Comparison of ENCODE assay signal across 15 mouse cellular contexts in the genomic region with DNA sequence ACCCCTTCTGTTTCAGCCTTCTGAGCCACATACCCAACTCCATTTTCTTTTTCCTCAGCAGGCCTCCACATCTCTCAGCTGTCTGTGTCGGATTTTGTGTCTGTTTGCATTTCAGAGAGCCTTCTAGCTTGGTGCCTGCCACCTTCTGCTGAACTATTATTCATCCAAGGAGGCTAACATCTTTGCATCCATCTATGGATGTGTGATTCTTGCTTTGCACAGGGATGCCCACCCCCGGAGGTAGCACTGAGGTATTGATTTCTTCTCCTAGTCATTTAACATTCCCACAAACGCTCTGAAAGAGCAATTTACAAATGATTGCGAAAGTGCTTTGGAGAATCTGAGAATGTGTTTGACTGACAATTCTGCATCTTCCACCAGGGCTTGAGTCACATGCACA.
DNase-seq lines count a peak whose midpoint lies in the region; ATAC-seq and TF ChIP-seq lines count a peak whose summit lies in the region.
"Had no signal": no experiment of that assay in that cellular context is flagged by ENCODE, and none has a peak within 500 bp of the region (broad histone marks: within the 10 kb centered on the region; RNA-seq: fewer than 3 reads in every experiment).

No protein-coding gene starts in this region.

- WGBS in forebrain, embryonic 15.5 days, result 65% methylated on average over 4 of the region's 4 CpGs
- 63% methylated on average over 4 of the region's 4 CpGs for WGBS in forebrain, embryonic 12.5 days
- 75% methylated on average over 4 of the region's 4 CpGs for whole genome bisulfite sequencing in midbrain, embryonic 12.5 days
- 62% methylated on average over 4 of the region's 4 CpGs for WGBS in midbrain, postnatal 0 days
- 45% methylated on average over 4 of the region's 4 CpGs for WGBS in hindbrain, embryonic 14.5 days
- WGBS in neural tube, embryonic 13.5 days, result 54% methylated on average over 4 of the region's 4 CpGs

- H3K27me3 ChIP-seq in forebrain, embryonic 15.5 days, result no peaks in the 10 kb centered on the region
- peaks cover 28% of the 10 kb centered on the region for H3K27me3 ChIP-seq in forebrain, embryonic 12.5 days
- H3K27me3 ChIP-seq in midbrain, embryonic 12.5 days, result no peaks in the 10 kb centered on the region
- H3K27me3 ChIP-seq in midbrain, postnatal 0 days (ENCODE audit: insufficient read depth, low read length), result no peaks in the 10 kb centered on the region
- no peaks in the 10 kb centered on the region for H3K27me3 ChIP-seq in hindbrain, embryonic 14.5 days (ENCODE audit: control insufficient read depth, insufficient read depth, low read length)
- no peaks in the 10 kb centered on the region for H3K27me3 ChIP-seq in neural tube, embryonic 13.5 days
- H3K27me3 ChIP-seq: liver, embryonic 12.5 days had no signal

- H3K9ac ChIP-seq in forebrain, embryonic 15.5 days (replicated peaks), result no peak overlapping the region
- no peak overlapping the region for H3K9ac ChIP-seq in forebrain, embryonic 12.5 days
- H3K9ac ChIP-seq in midbrain, embryonic 12.5 days (replicated peaks), result no peak overlapping the region
- H3K9ac ChIP-seq in midbrain, postnatal 0 days (replicated peaks; ENCODE audit: low read length, poor library complexity, severe bottlenecking), result no peak overlapping the region
- H3K9ac ChIP-seq in hindbrain, embryonic 14.5 days, result no peak overlapping the region
- H3K9ac ChIP-seq in neural tube, embryonic 13.5 days, result peak overlapping the region; percentile 52
- H3K9ac ChIP-seq: liver, embryonic 12.5 days had no signal

- DNase-seq in midbrain, postnatal 0 days (ENCODE audit: low spot score), result no peak
- DNase-seq in hindbrain, embryonic 14.5 days (ENCODE audit: low spot score), result no peak
- no peak for DNase-seq in heart, adult 9 months (ENCODE audit: low spot score in 2 of 2)
- no peak for DNase-seq in urinary bladder, postnatal 14 days (ENCODE audit: low spot score)
- DNase-seq: gastrocnemius, postnatal 25 days; heart, postnatal 36 days; kidney, adult 8-10 months; right cerebral cortex, postnatal 25 days; thymus, postnatal 14 days had no signal

- H3K36me3 ChIP-seq in forebrain, embryonic 15.5 days, result no peaks in the 10 kb centered on the region
- no peaks in the 10 kb centered on the region for H3K36me3 ChIP-seq in forebrain, embryonic 12.5 days (replicated peaks)
- no peaks in the 10 kb centered on the region for H3K36me3 ChIP-seq in midbrain, embryonic 12.5 days
- no peaks in the 10 kb centered on the region for H3K36me3 ChIP-seq in midbrain, postnatal 0 days (ENCODE audit: insufficient read depth, low read length)
- H3K36me3 ChIP-seq in hindbrain, embryonic 14.5 days (replicated peaks; ENCODE audit: control insufficient read depth, insufficient read depth), result no peaks in the 10 kb centered on the region
- H3K36me3 ChIP-seq in neural tube, embryonic 13.5 days, result no peaks in the 10 kb centered on the region
- H3K36me3 ChIP-seq: liver, embryonic 12.5 days had no signal

- no peak for ATAC-seq in forebrain, embryonic 15.5 days (replicated peaks)
- no peak for ATAC-seq in forebrain, embryonic 12.5 days (ENCODE audit: low FRiP score)
- ATAC-seq in midbrain, embryonic 12.5 days (ENCODE audit: low FRiP score, low read depth), result no peak
- no peak for ATAC-seq in midbrain, postnatal 0 days (ENCODE audit: low FRiP score)
- ATAC-seq in hindbrain, embryonic 14.5 days (ENCODE audit: low FRiP score), result no peak
- no peak for ATAC-seq in neural tube, embryonic 13.5 days (ENCODE audit: low read depth)
- ATAC-seq: liver, embryonic 12.5 days had no signal

- H3K4me3 ChIP-seq in forebrain, embryonic 15.5 days, result no peak overlapping the region
- H3K4me3 ChIP-seq in forebrain, embryonic 12.5 days (replicated peaks), result no peak overlapping the region
- H3K4me3 ChIP-seq in midbrain, embryonic 12.5 days, result no peak overlapping the region
- H3K4me3 ChIP-seq in midbrain, postnatal 0 days (ENCODE audit: low read depth, low read length), result no peak overlapping the region
- H3K4me3 ChIP-seq in hindbrain, embryonic 14.5 days (replicated peaks; ENCODE audit: low read length), result no peak overlapping the region
- no peak overlapping the region for H3K4me3 ChIP-seq in neural tube, embryonic 13.5 days
- H3K4me3 ChIP-seq: liver, embryonic 12.5 days had no signal

- peaks cover 12% of the 10 kb centered on the region for H3K4me1 ChIP-seq in forebrain, embryonic 15.5 days
- peaks cover 6% of the 10 kb centered on the region for H3K4me1 ChIP-seq in forebrain, embryonic 12.5 days
- peaks cover 6% of the 10 kb centered on the region for H3K4me1 ChIP-seq in midbrain, embryonic 12.5 days
- H3K4me1 ChIP-seq in midbrain, postnatal 0 days (ENCODE audit: insufficient read depth, low read length), result peaks cover 8% of the 10 kb centered on the region
- peaks cover 22% of the 10 kb centered on the region for H3K4me1 ChIP-seq in hindbrain, embryonic 14.5 days (replicated peaks; ENCODE audit: control insufficient read depth, insufficient read depth, low read length)
- peaks cover 27% of the 10 kb centered on the region for H3K4me1 ChIP-seq in neural tube, embryonic 13.5 days (replicated peaks)
- H3K4me1 ChIP-seq: liver, embryonic 12.5 days had no signal

- no peak overlapping the region for H3K4me2 ChIP-seq in forebrain, embryonic 15.5 days (replicated peaks)
- H3K4me2 ChIP-seq in forebrain, embryonic 12.5 days, result no peak overlapping the region
- no peak overlapping the region for H3K4me2 ChIP-seq in midbrain, embryonic 12.5 days (replicated peaks)
- no peak overlapping the region for H3K4me2 ChIP-seq in midbrain, postnatal 0 days (ENCODE audit: low read depth, low read length, poor library complexity, severe bottlenecking)
- no peak overlapping the region for H3K4me2 ChIP-seq in hindbrain, embryonic 14.5 days (replicated peaks)
- no peak overlapping the region for H3K4me2 ChIP-seq in neural tube, embryonic 13.5 days
- H3K4me2 ChIP-seq: heart, embryonic 11.5 days; liver, embryonic 12.5 days had no signal

- no peaks in the 10 kb centered on the region for H3K9me3 ChIP-seq in forebrain, embryonic 15.5 days
- H3K9me3 ChIP-seq in forebrain, embryonic 12.5 days, result no peaks in the 10 kb centered on the region
- H3K9me3 ChIP-seq in midbrain, embryonic 12.5 days, result no peaks in the 10 kb centered on the region
- no peaks in the 10 kb centered on the region for H3K9me3 ChIP-seq in midbrain, postnatal 0 days (ENCODE audit: low read length)
- H3K9me3 ChIP-seq in hindbrain, embryonic 14.5 days (ENCODE audit: control insufficient read depth, low read length), result no peaks in the 10 kb centered on the region
- H3K9me3 ChIP-seq in neural tube, embryonic 13.5 days, result no peaks in the 10 kb centered on the region
- H3K9me3 ChIP-seq: liver, embryonic 12.5 days had no signal

- H3K27ac ChIP-seq in forebrain, embryonic 15.5 days (replicated peaks), result peak overlapping the region; percentile 60
- no peak overlapping the region for H3K27ac ChIP-seq in forebrain, embryonic 12.5 days
- peak overlapping the region; percentile 35; the same call in 1 of the 2 replicates for H3K27ac ChIP-seq in midbrain, embryonic 12.5 days (replicated peaks)
- no peak overlapping the region; the same call in 1 of the 2 replicates for H3K27ac ChIP-seq in midbrain, postnatal 0 days (ENCODE audit: low read depth, low read length)
- H3K27ac ChIP-seq in hindbrain, embryonic 14.5 days, result peak overlapping the region; percentile 78
- peak overlapping the region; percentile 87 for H3K27ac ChIP-seq in neural tube, embryonic 13.5 days (replicated peaks)
- H3K27ac ChIP-seq: liver, embryonic 12.5 days had no signal

- no peak for TF ChIP-seq CTCF in midbrain, postnatal 0 days (IDR thresholded peaks at IDR 0.05)

Comparison
In these comparisons a context has a peak if more than half of its experiments do, and no peak if none do; other contexts are left out.
1. H3K27ac ChIP-seq: peak in forebrain, embryonic 15.5 days (single experiment), midbrain, embryonic 12.5 days (single experiment), hindbrain, embryonic 14.5 days (single experiment) and neural tube, embryonic 13.5 days (single experiment); none in forebrain, embryonic 12.5 days (single experiment) and midbrain, postnatal 0 days (single experiment).